Mouse (Mus musculus): ENCODE data around the gene Sart1. TPM values are rescaled to one million over a fixed set of nuclear protein-coding genes. Genes with fewer than 3 reads are reported as not detected.

Gene Sart1
- polyA plus RNA-seq, 2 experiments = 66.4 to 67.1 TPM

DNA sequence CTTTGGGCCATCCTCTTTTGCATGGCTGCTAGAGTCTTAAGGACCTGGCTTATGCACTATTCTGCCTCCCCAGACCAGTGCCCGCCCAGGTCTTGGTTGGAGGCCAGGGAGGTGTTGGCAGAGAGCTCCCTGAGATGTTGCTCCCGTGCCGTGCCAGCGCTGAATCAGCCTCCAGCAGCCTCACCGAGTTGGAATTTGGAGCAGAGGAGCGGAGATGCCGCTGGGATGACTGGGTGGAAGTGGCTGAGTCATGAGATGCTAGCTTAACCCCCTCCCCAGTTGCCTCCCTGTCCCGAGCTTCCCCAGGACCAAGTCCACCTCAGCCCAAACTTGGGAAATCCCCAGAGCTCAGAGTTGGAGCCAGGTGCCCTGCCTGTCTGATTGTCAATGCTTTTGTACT lies 41.3 kb upstream of the Sart1 start:
- WGBS = 75% methylated on average over 8 of the region's 8 CpGs
- no peak overlapping the region for H3K4me3 ChIP-seq (replicated peaks; ENCODE audit: low read length)
- peaks cover 23% of the 10 kb centered on the region for H3K36me3 ChIP-seq (ENCODE audit: control insufficient read depth, insufficient read depth, low read length)
- TF ChIP-seq POLR2A (IDR thresholded peaks at IDR 0.05; ENCODE audit: borderline replicate concordance, extremely low read depth, insufficient read depth, insufficient read length) = no peak
- no peak overlapping the region for H3K9ac ChIP-seq (ENCODE audit: low read depth, low read length, severe bottlenecking)
- no peaks in the 10 kb centered on the region for H3K9me3 ChIP-seq (ENCODE audit: control insufficient read depth, low read length)
- H3K4me2 ChIP-seq (replicated peaks; ENCODE audit: low read depth, low read length, severe bottlenecking) = no peak overlapping the region
- peaks cover 23% of the 10 kb centered on the region for H3K4me1 ChIP-seq (ENCODE audit: control insufficient read depth, insufficient read depth, low read length)
- no peak for DNase-seq (ENCODE audit: low spot score)
- H3K27ac ChIP-seq (replicated peaks; ENCODE audit: low read depth, low read length) = no peak overlapping the region
- H3K27me3 ChIP-seq (ENCODE audit: control insufficient read depth, insufficient read depth, low read length) = no peaks in the 10 kb centered on the region
- no peak for ATAC-seq (ENCODE audit: low FRiP score, low read depth)

DNA sequence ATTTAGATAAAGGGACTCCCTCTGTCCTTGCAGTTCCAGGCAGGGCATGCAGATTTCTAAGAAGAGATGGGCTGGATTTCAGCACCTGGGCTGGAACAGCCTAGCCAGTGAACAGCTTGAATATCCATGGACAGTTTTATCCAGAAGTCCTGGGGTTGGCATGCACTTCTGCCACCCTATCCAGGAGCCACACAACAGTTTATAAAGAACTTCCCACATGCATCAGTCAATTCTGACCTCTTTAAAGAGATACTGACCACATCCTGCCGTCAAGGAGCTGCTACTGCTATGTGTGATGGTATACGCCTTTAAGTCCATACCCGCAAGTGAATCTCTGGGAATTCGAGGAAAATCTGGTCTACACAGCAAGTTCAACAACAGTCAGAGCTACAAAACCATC lies 40.7 kb upstream of the Sart1 start:
- no peak for DNase-seq (ENCODE audit: low spot score)
- Histone ChIP-seq H3K9ac (ENCODE audit: low read depth, low read length, severe bottlenecking) (0 out of 2 replicates have a peak overlapping the region, but pooled peaks have one; percentile 2), H3K36me3 (ENCODE audit: control insufficient read depth, insufficient read depth, low read length) (peaks cover 23% of the 10 kb centered on the region), H3K4me3 (replicated peaks; ENCODE audit: low read length) (no peak overlapping the region), H3K4me1 (ENCODE audit: control insufficient read depth, insufficient read depth, low read length) (peaks cover 23% of the 10 kb centered on the region), H3K9me3 (ENCODE audit: control insufficient read depth, low read length) (no peaks in the 10 kb centered on the region), H3K27me3 (ENCODE audit: control insufficient read depth, insufficient read depth, low read length) (no peaks in the 10 kb centered on the region), H3K27ac (replicated peaks; ENCODE audit: low read depth, low read length) (no peak overlapping the region), H3K4me2 (replicated peaks; ENCODE audit: low read depth, low read length, severe bottlenecking) (no peak overlapping the region)
- 89% methylated on average over 4 of the region's 4 CpGs for WGBS
- ATAC-seq (ENCODE audit: low FRiP score, low read depth) = no peak
- no peak for TF ChIP-seq POLR2A (IDR thresholded peaks at IDR 0.05; ENCODE audit: borderline replicate concordance, extremely low read depth, insufficient read depth, insufficient read length)

GRCm38 (mm10) chr19:5428083-5428482 lies 39.6 kb upstream of the Sart1 start:
- Histone ChIP-seq H3K9me3 (ENCODE audit: control insufficient read depth, low read length) (no peaks in the 10 kb centered on the region), H3K4me3 (replicated peaks; ENCODE audit: low read length) (no peak overlapping the region), H3K27me3 (ENCODE audit: control insufficient read depth, insufficient read depth, low read length) (no peaks in the 10 kb centered on the region), H3K9ac (ENCODE audit: low read depth, low read length, severe bottlenecking) (no peak overlapping the region), H3K36me3 (ENCODE audit: control insufficient read depth, insufficient read depth, low read length) (peaks cover 26% of the 10 kb centered on the region), H3K4me1 (ENCODE audit: control insufficient read depth, insufficient read depth, low read length) (peaks cover 22% of the 10 kb centered on the region), H3K4me2 (replicated peaks; ENCODE audit: low read depth, low read length, severe bottlenecking) (no peak overlapping the region), H3K27ac (replicated peaks; ENCODE audit: low read depth, low read length) (no peak overlapping the region)
- no peak for TF ChIP-seq POLR2A (IDR thresholded peaks at IDR 0.05; ENCODE audit: borderline replicate concordance, extremely low read depth, insufficient read depth, insufficient read length)
- 80% methylated on average over 2 of the region's 2 CpGs for WGBS
- ATAC-seq (ENCODE audit: low FRiP score, low read depth) (no peak), DNase-seq (ENCODE audit: low spot score) (peak; percentile 27)

- Histone ChIP-seq H3K27me3 (ENCODE audit: control insufficient read depth, insufficient read depth, low read length) (no peaks in the 10 kb centered on the region), H3K9me3 (ENCODE audit: control insufficient read depth, low read length) (no peaks in the 10 kb centered on the region), H3K27ac (replicated peaks; ENCODE audit: low read depth, low read length) (no peak overlapping the region), H3K36me3 (ENCODE audit: control insufficient read depth, insufficient read depth, low read length) (peaks cover 39% of the 10 kb centered on the region), H3K4me1 (ENCODE audit: control insufficient read depth, insufficient read depth, low read length) (peaks cover 19% of the 10 kb centered on the region), H3K4me3 (replicated peaks; ENCODE audit: low read length) (peak overlapping the region; percentile 91), H3K4me2 (replicated peaks; ENCODE audit: low read depth, low read length, severe bottlenecking) (no peak overlapping the region), H3K9ac (ENCODE audit: low read depth, low read length, severe bottlenecking) (no peak overlapping the region)
- ATAC-seq (ENCODE audit: low FRiP score, low read depth) = no peak
- WGBS = 93% methylated on average over 13 of the region's 13 CpGs
- no peak for DNase-seq (ENCODE audit: low spot score)
- no peak for TF ChIP-seq POLR2A (IDR thresholded peaks at IDR 0.05; ENCODE audit: borderline replicate concordance, extremely low read depth, insufficient read depth, insufficient read length)
Observed at GRCm38 (mm10) chr19:5426640-5427290, 38.3 kb upstream of the Sart1 start.

DNA sequence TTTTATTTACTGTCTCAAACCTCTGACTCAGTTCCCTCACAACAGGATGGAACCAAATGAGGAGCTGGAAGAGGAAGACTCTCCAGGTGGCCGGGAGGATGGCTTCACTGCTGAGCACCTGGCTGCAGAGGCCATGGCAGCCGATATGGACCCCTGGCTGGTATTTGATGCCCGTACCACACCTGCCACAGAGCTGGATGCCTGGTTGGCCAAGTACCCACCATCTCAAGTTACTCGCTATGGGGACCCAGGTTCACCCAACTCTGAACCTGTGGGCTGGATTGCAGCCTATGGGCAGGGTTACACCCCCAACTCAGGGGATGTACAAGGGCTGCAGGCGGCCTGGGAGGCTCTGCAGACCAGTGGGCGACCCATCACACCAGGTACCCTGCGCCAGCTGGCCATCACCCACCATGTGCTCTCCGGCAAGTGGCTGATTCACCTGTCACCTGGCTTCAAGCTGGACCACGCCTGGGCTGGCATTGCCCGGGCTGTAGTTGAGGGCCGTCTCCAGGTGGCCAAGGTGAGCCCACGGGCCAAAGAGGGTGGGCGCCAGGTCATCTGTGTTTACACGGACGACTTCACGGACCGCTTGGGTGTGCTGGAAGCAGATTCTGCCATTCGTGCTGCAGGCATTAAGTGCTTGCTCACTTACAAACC lies 37.5 kb upstream of the Sart1 start:
- H3K9me3 ChIP-seq (ENCODE audit: control insufficient read depth, low read length) = no peaks in the 10 kb centered on the region
- no peak for TF ChIP-seq POLR2A (IDR thresholded peaks at IDR 0.05; ENCODE audit: borderline replicate concordance, extremely low read depth, insufficient read depth, insufficient read length)
- no peak for ATAC-seq (ENCODE audit: low FRiP score, low read depth)
- 91% methylated on average over 18 of the region's 18 CpGs for WGBS
- H3K9ac ChIP-seq (ENCODE audit: low read depth, low read length, severe bottlenecking) = peak overlapping the region; percentile 90
- H3K4me3 ChIP-seq (replicated peaks; ENCODE audit: low read length) = peak overlapping the region; percentile 91
- no peak for DNase-seq (ENCODE audit: low spot score)
- no peaks in the 10 kb centered on the region for H3K27me3 ChIP-seq (ENCODE audit: control insufficient read depth, insufficient read depth, low read length)
- peaks cover 46% of the 10 kb centered on the region for H3K36me3 ChIP-seq (ENCODE audit: control insufficient read depth, insufficient read depth, low read length)
- peak overlapping the region; percentile 91 for H3K4me2 ChIP-seq (replicated peaks; ENCODE audit: low read depth, low read length, severe bottlenecking)
- peaks cover 19% of the 10 kb centered on the region for H3K4me1 ChIP-seq (ENCODE audit: control insufficient read depth, insufficient read depth, low read length)
- no peak overlapping the region; the same call in 1 of the 2 replicates for H3K27ac ChIP-seq (replicated peaks; ENCODE audit: low read depth, low read length)
